Mouse (Mus musculus) heart, postnatal 0 days (tissue): ENCODE data around the gene Slc25a27.

Experiments
- CTCF ChIP-seq: IDR thresholded peaks from 2 replicates; pipeline ENCODE4 v1.5.1; 2016; ENCODE audit warnings: antibody characterized with exemption, control low read depth, low read depth
- EP300 ChIP-seq: IDR thresholded peaks from 2 replicates; pipeline ENCODE4 v1.6.1; 2016; ENCODE audit warnings: antibody characterized with exemption, low read depth

- TF ChIP-seq EP300 (no peak), CTCF (peak; percentile 48)
Observed at GRCm38 (mm10) chr17:43649641-43650436, 17.2 kb downstream of the Slc25a27 start.
